Mouse (Mus musculus): ENCODE measurements around the gene Abi1. TPM values are rescaled to one million over a fixed set of nuclear protein-coding genes. Genes with fewer than 3 reads are reported as not detected.

Abi1 gene
- 180 and 218 TPM in 2 replicates for total RNA-seq (2014; rRNA removed)
- polyA plus RNA-seq (2015; fragmentation: Nextera tagmentation; extraction: Ambion mirVana) = 60.4 and 64.9 TPM in 2 replicates

GRCm38 (mm10) chr2:23040001-23040646, at the start of gene Abi1:
TSS of gene Abi1 (minus strand) at chr2:23040241.
- peak; percentile 97 for ATAC-seq
- Histone ChIP-seq H3K4me1 (ENCODE audit: insufficient read depth, low read length) (peaks cover 4% of the 10 kb centered on the region; the same call in 1 of the 2 replicates), H3K9ac (replicated peaks; ENCODE audit: low read length) (peak within 1 kb of the TSS; percentile 74), H3K4me2 (ENCODE audit: low read depth, low read length) (peak within 1 kb of the TSS; percentile 82), H3K4me3 (ENCODE audit: low read length) (peak within 1 kb of the TSS; percentile 69), H3K36me3 (ENCODE audit: insufficient read depth, low read length) (no peaks in the 10 kb centered on the region), H3K27ac (peak within 1 kb of the TSS; percentile 93), H3K9me3 (ENCODE audit: low read length) (no peaks in the 10 kb centered on the region), H3K27me3 (ENCODE audit: insufficient read depth, low read length) (no peaks in the 10 kb centered on the region)
- DNase-seq (ENCODE audit: low spot score) = peak; percentile 98
- TF ChIP-seq CTCF (IDR thresholded peaks at IDR 0.05; ENCODE audit: low read depth) = peak; percentile 52
- 4% methylated on average over 23 of the region's 24 CpGs for WGBS

GRCm38 (mm10) chr2:23084540-23084939, 44.5 kb upstream of the Abi1 start:
- no peaks in the 10 kb centered on the region for H3K9me3 ChIP-seq (ENCODE audit: low read length)
- H3K4me3 ChIP-seq (ENCODE audit: low read length) = no peak overlapping the region
- peaks cover 21% of the 10 kb centered on the region for H3K36me3 ChIP-seq (ENCODE audit: insufficient read depth, low read length)
- no peaks in the 10 kb centered on the region for H3K4me1 ChIP-seq (ENCODE audit: insufficient read depth, low read length)
- no peak for TF ChIP-seq CTCF (IDR thresholded peaks at IDR 0.05; ENCODE audit: low read depth)
- H3K27ac ChIP-seq = no peak overlapping the region
- H3K27me3 ChIP-seq (ENCODE audit: insufficient read depth, low read length) = no peaks in the 10 kb centered on the region
- ATAC-seq (no peak), DNase-seq (ENCODE audit: low spot score) (no peak)
- 96% methylated on average over 8 of the region's 8 CpGs for WGBS
- H3K9ac ChIP-seq (replicated peaks; ENCODE audit: low read length) = no peak overlapping the region
- H3K4me2 ChIP-seq (ENCODE audit: low read depth, low read length) = no peak overlapping the region

GRCm38 (mm10) chr2:23078588-23078987, 38.5 kb upstream of the Abi1 start:
- Histone ChIP-seq H3K4me3 (ENCODE audit: low read length) (no peak overlapping the region), H3K27ac (no peak overlapping the region), H3K4me2 (ENCODE audit: low read depth, low read length) (no peak overlapping the region), H3K27me3 (ENCODE audit: insufficient read depth, low read length) (no peaks in the 10 kb centered on the region), H3K9me3 (ENCODE audit: low read length) (no peaks in the 10 kb centered on the region), H3K4me1 (ENCODE audit: insufficient read depth, low read length) (no peaks in the 10 kb centered on the region), H3K36me3 (ENCODE audit: insufficient read depth, low read length) (peaks cover 19% of the 10 kb centered on the region), H3K9ac (replicated peaks; ENCODE audit: low read length) (no peak overlapping the region)
- ATAC-seq = no peak
- 90% methylated on average over 2 of the region's 2 CpGs for WGBS
- no peak for DNase-seq (ENCODE audit: low spot score)
- no peak for TF ChIP-seq CTCF (IDR thresholded peaks at IDR 0.05; ENCODE audit: low read depth)

- no peak overlapping the region for H3K4me2 ChIP-seq (ENCODE audit: low read depth, low read length)
- no peak overlapping the region for H3K9ac ChIP-seq (replicated peaks; ENCODE audit: low read length)
- TF ChIP-seq CTCF (IDR thresholded peaks at IDR 0.05; ENCODE audit: low read depth) = no peak
- DNase-seq (ENCODE audit: low spot score) = no peak
- peaks cover 19% of the 10 kb centered on the region for H3K36me3 ChIP-seq (ENCODE audit: insufficient read depth, low read length)
- no peaks in the 10 kb centered on the region for H3K4me1 ChIP-seq (ENCODE audit: insufficient read depth, low read length)
- H3K27me3 ChIP-seq (ENCODE audit: insufficient read depth, low read length) = no peaks in the 10 kb centered on the region
- H3K27ac ChIP-seq = no peak overlapping the region
- WGBS = 89% methylated on average over 5 of the region's 5 CpGs
- no peak overlapping the region for H3K4me3 ChIP-seq (ENCODE audit: low read length)
- no peak for ATAC-seq
- no peaks in the 10 kb centered on the region for H3K9me3 ChIP-seq (ENCODE audit: low read length)
These were observed 37.7 kb upstream of the Abi1 start for GRCm38 (mm10) chr2:23077693-23078092.

- peaks cover 19% of the 10 kb centered on the region for H3K36me3 ChIP-seq (ENCODE audit: insufficient read depth, low read length)
- no peak overlapping the region for H3K9ac ChIP-seq (replicated peaks; ENCODE audit: low read length)
- no peak overlapping the region for H3K4me3 ChIP-seq (ENCODE audit: low read length)
- H3K27ac ChIP-seq = no peak overlapping the region
- no peaks in the 10 kb centered on the region for H3K4me1 ChIP-seq (ENCODE audit: insufficient read depth, low read length)
- DNase-seq (ENCODE audit: low spot score) = no peak
- H3K9me3 ChIP-seq (ENCODE audit: low read length) = no peaks in the 10 kb centered on the region
- ATAC-seq = no peak
- TF ChIP-seq CTCF (IDR thresholded peaks at IDR 0.05; ENCODE audit: low read depth) = peak; percentile 22; the same call in 1 of the 2 replicates
- H3K4me2 ChIP-seq (ENCODE audit: low read depth, low read length) = no peak overlapping the region
- no peaks in the 10 kb centered on the region for H3K27me3 ChIP-seq (ENCODE audit: insufficient read depth, low read length)
These were observed 36.7 kb upstream of the Abi1 start for GRCm38 (mm10) chr2:23076783-23077182.

GRCm38 (mm10) chr2:23075846-23076245, 35.8 kb upstream of the Abi1 start:
- Histone ChIP-seq H3K9me3 (ENCODE audit: low read length) (no peaks in the 10 kb centered on the region), H3K36me3 (ENCODE audit: insufficient read depth, low read length) (peaks cover 13% of the 10 kb centered on the region), H3K4me1 (ENCODE audit: insufficient read depth, low read length) (no peaks in the 10 kb centered on the region), H3K4me2 (ENCODE audit: low read depth, low read length) (no peak overlapping the region), H3K4me3 (ENCODE audit: low read length) (no peak overlapping the region), H3K9ac (replicated peaks; ENCODE audit: low read length) (no peak overlapping the region), H3K27ac (no peak overlapping the region), H3K27me3 (ENCODE audit: insufficient read depth, low read length) (no peaks in the 10 kb centered on the region)
- ATAC-seq (no peak), DNase-seq (ENCODE audit: low spot score) (no peak)
- no peak for TF ChIP-seq CTCF (IDR thresholded peaks at IDR 0.05; ENCODE audit: low read depth)

- ATAC-seq (no peak), DNase-seq (ENCODE audit: low spot score) (no peak)
- Histone ChIP-seq H3K36me3 (ENCODE audit: insufficient read depth, low read length) (no peaks in the 10 kb centered on the region), H3K4me1 (ENCODE audit: insufficient read depth, low read length) (no peaks in the 10 kb centered on the region), H3K27me3 (ENCODE audit: insufficient read depth, low read length) (no peaks in the 10 kb centered on the region), H3K4me2 (ENCODE audit: low read depth, low read length) (no peak overlapping the region), H3K9ac (replicated peaks; ENCODE audit: low read length) (no peak overlapping the region), H3K4me3 (ENCODE audit: low read length) (no peak overlapping the region), H3K27ac (no peak overlapping the region), H3K9me3 (ENCODE audit: low read length) (no peaks in the 10 kb centered on the region)
- 48% methylated on average over 1 of the region's 1 CpGs for WGBS
- no peak for TF ChIP-seq CTCF (IDR thresholded peaks at IDR 0.05; ENCODE audit: low read depth)
These were observed 31.4 kb upstream of the Abi1 start for GRCm38 (mm10) chr2:23071406-23071805.

Data from hindbrain, postnatal 0 days (tissue).